Mouse (Mus musculus) hindbrain, embryonic 10.5 days (tissue): Measurements from ENCODE around the gene Pmm1. TPM values are rescaled to one million over a fixed set of nuclear protein-coding genes. Genes with fewer than 3 reads are reported as not detected.
A peak's percentile ranks its signal among the peaks of the same experiment; 100 is the strongest.
"Not testable (repeated sequence)": the region's sequence is repeated elsewhere in the genome, so short reads cannot be mapped to it uniquely, and the experiment has no call there.

Source experiments
- DNase-seq: peaks from one replicate; pipeline ENCODE4 v3.0.0-alpha.2; 2017; ENCODE audit warnings: low spot score
- H3K27ac ChIP-seq: fragments of 300-500 bp; sonication (generic); 2 replicates; pipeline ENCODE4 v1.5.1; 2016; ENCODE audit warnings: mild to moderate bottlenecking, moderate library complexity
- H3K27me3 ChIP-seq: fragments of 300-500 bp; sonication (generic); 2 replicates; pipeline ENCODE4 v1.6.1; 2016; ENCODE audit warnings: mild to moderate bottlenecking; ENCODE audit not compliant: poor library complexity, insufficient read depth, severe bottlenecking
- H3K36me3 ChIP-seq: fragments of 300-500 bp; sonication (generic); 2 replicates; pipeline ENCODE4 v1.6.1; 2016; ENCODE audit warnings: mild to moderate bottlenecking, moderate library complexity
- H3K4me1 ChIP-seq: fragments of 300-500 bp; sonication (generic); replicated peaks from 2 replicates; pipeline ENCODE4 v1.6.1; 2016; ENCODE audit warnings: mild to moderate bottlenecking
- H3K4me3 ChIP-seq: fragments of 300-500 bp; sonication (generic); 2 replicates; pipeline ENCODE4 v1.5.1; 2016; ENCODE audit warnings: mild to moderate bottlenecking, moderate library complexity
- H3K9me3 ChIP-seq: fragments of 300-500 bp; sonication (generic); 2 replicates; pipeline ENCODE4 v1.6.1; 2016; ENCODE audit warnings: mild to moderate bottlenecking, moderate library complexity
- WGBS: fragments of 180-500 bp; shearing (Covaris S2); methylation state at CpG from one replicate; pipeline ENCODE4 v1.1.7; 2016; 5-methylcytosine and 5-hydroxymethylcytosine counted together
- polyA plus RNA-seq: library from polyadenylated mRNA; unstranded; fragments of >200 nt; fragmentation: Nextera tagmentation; extraction: Ambion mirVana; gene quantifications from 2 replicates; pipeline ENCODE4 v1.2.1, GENCODE M21; 2016

Gene Pmm1
- 37.3 and 39.0 TPM in 2 replicates for polyA plus RNA-seq

DNA sequence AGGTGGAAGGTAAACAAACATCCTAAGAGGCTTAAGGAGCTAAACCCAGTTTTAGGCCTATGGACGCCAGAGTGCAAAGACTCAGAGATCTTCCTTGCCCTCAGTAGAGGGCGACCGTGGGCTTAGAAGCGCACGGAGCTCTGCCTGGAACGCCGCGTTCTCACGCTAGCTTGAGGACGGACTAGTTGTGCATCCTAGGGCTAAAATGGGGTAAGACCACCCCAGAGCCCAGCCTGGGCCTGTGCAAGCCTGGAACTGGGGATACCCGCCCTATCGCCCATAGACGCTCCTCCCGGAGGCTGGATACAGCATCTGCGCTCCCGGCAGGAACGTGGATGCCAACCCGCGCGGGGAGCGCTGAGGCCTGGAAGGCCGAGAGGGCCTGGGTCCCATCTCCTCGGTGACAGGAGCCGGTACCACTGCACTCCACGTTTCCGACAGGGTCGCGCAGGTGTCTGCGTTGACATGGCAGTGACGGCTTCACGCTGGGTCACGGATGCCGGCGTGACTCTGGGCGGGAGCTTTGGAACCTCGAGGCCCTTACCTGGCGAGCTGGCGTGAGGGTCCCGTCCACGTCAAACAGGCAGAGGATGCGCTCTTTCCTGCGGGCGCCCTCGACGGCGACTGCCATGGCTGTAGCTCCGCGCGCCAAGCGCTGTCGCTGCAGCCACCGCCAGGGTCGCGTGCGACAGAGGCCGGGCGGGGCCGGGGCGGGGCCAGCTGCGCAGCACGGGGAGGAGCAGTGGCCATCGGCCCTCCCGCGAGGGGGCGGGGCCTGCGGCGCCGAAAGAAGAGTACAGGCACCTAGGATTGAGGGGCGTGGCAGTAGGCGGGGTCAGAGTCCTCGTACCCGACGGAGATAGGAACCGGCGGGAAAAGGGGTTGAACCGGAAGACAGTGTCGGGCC, at the start of gene Pmm1:
Gene Pmm1, minus strand, starts transcription at position 760 of the 907 bp plus-strand sequence.
- Histone ChIP-seq H3K27ac (peak within 1 kb of the TSS; percentile 92), H3K9me3 (no peaks in the 10 kb centered on the region), H3K36me3 (peaks cover 11% of the 10 kb centered on the region; the same call in 1 of the 2 replicates), H3K4me1 (peaks cover 24% of the 10 kb centered on the region), H3K27me3 (no peaks in the 10 kb centered on the region), H3K4me3 (peak within 1 kb of the TSS; percentile 73)
- WGBS: under 1% methylated on average over 77 of the region's 77 CpGs
- DNase-seq: peak; percentile 99

DNA sequence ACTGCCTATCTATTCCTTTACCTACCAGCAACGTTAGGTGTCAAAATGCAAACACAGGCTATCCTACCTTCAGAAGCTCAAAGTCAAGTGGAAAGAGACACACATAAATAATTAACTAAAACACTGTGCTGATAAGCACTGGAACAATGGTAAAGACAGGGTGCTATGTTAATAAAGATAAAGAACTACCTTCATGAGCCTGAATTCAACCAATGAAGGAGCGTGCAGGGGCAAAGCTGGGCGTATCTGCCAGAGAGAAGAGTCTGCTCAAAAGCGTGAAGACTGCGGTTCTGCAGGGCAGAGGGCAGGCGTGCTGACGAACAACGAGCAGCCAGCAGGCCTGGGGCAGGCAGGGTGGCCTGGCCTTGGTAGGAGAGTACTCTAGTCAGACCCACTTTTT, 43.5 kb upstream of the Pmm1 start:
- H3K9me3 ChIP-seq: no peaks in the 10 kb centered on the region
- H3K27me3 ChIP-seq: no peaks in the 10 kb centered on the region
- WGBS: 93% methylated on average over 8 of the region's 8 CpGs
- no peak for DNase-seq
- H3K27ac ChIP-seq: no peak overlapping the region
- H3K4me1 ChIP-seq: no peaks in the 10 kb centered on the region
- H3K4me3 ChIP-seq: no peak overlapping the region
- peaks cover 50% of the 10 kb centered on the region for H3K36me3 ChIP-seq

DNA sequence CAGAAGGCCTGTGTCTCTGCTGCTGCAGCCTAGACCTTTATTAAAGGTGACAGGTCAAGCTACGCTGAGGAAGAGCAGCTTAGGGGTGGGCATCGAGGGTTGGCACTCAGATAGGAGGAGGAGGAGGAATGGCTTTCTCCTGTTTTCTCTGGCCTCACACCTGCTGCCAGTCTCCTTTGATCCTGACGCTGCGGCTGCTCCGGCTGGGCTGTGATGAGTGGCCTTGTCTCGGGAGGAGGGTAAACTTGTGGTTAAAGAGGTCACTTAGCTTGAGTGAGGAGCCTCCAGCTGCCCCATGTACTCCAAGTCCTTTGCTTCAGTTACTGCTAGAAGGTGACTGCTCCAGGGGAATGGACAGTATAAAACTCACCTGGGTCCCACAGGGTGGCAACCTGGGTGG, 33.3 kb upstream of the Pmm1 start:
- DNase-seq: no peak
- Histone ChIP-seq H3K4me3 (no peak overlapping the region), H3K9me3 (no peaks in the 10 kb centered on the region), H3K27ac (no peak overlapping the region), H3K27me3 (no peaks in the 10 kb centered on the region), H3K4me1 (peaks cover 6% of the 10 kb centered on the region; the same call in 1 of the 2 replicates), H3K36me3 (peaks cover 66% of the 10 kb centered on the region)
- WGBS: 87% methylated on average over 6 of the region's 6 CpGs

DNA sequence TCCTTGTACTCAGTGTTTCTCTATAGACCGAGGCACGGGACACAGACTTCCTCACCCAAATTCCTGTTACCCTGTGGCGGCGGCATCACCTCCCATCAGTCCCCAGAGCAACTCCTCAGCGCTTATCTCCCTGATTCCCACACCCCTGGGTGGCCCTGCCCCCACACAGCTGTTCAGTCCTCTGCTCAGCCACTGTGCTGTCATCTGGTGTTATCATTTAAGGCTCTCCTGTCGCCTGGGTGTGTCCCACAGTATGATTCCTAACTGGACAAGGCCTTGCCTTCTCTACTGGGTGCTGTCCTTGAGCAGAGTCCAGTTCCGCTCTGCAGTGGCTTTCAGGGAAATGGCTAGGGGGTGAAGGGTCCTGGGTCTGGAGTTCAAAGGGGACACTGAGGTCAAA, 29.8 kb upstream of the Pmm1 start:
- Histone ChIP-seq H3K9me3 (no peaks in the 10 kb centered on the region), H3K27me3 (no peaks in the 10 kb centered on the region), H3K4me3 (no peak overlapping the region), H3K27ac (no peak overlapping the region), H3K36me3 (peaks cover 31% of the 10 kb centered on the region), H3K4me1 (peaks cover 11% of the 10 kb centered on the region)
- 53% methylated on average over 7 of the region's 7 CpGs for WGBS
- no peak for DNase-seq

DNA sequence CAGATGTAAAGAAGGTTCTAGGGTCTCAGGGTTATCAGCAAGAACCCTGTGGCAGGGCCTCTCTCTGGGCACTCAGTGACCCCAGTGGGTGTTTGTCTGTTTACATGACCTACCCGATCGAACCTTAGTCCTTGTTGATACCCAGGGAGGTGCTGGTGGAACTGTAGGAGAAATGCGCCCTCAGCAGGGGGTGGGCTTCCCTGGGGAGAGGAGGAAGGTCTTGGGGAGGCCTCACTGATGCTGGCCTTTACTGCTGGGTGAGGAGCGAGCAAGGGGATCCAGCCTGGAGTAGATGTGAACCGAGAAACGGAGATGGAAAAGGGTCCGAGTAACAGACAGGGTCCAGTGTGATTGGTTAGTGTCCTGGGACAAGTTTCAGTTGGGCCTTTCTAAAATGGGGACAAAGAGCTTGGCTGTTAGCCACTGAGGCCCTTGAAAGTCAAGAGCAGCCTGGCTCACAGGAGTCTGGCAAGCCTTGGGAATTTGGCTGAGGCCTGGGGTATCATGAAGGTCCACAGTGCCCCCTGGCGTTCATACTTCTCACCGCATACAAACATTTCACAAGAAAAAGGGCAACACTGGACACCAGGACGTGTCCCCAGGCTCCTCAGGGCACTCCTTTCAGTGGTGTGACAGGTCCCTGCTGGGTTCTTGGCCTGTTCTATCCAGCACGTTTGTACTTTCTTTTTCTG, 28.8 kb upstream of the Pmm1 start:
- WGBS: 44% methylated on average over 11 of the region's 11 CpGs
- DNase-seq: peak; percentile 87
- Histone ChIP-seq H3K4me1 (peaks cover 21% of the 10 kb centered on the region), H3K4me3 (no peak overlapping the region), H3K36me3 (peaks cover 21% of the 10 kb centered on the region), H3K27me3 (no peaks in the 10 kb centered on the region), H3K9me3 (no peaks in the 10 kb centered on the region), H3K27ac (0 out of 2 replicates have a peak overlapping the region, but pooled peaks have one; percentile 3)

DNA sequence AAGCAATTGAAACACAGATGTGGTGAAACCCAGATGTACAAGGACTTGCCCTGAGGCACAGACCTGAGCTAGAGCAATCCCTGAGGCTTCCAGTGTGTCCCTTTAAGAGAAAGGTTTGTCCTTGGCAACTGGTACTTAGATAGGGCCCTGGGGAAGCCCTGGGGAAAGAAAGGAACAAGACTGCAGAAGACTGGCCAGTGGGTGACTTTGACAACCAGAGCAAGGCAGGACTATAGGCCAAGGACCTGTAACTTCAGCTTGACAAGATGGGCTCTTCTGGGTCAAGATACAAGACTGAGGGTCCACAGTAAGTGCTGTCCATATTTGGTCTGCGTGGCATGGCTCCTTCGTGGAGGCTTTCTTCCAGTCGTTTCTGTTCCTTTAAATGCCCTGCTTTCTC, 26.9 kb upstream of the Pmm1 start, which contains the start of gene Xrcc6:
Gene Xrcc6, plus strand, starts transcription at position 190 of the 400 bp plus-strand sequence.
- Histone ChIP-seq H3K4me3 (no peak within 1 kb of the TSS), H3K27ac (peak within 1 kb of the TSS; percentile 8; the same call in 1 of the 2 replicates), H3K36me3 (peaks cover 2% of the 10 kb centered on the region; the same call in 1 of the 2 replicates), H3K4me1 (peaks cover 21% of the 10 kb centered on the region), H3K9me3 (no peaks in the 10 kb centered on the region), H3K27me3 (no peaks in the 10 kb centered on the region)
- DNase-seq: no peak
- 86% methylated on average over 3 of the region's 3 CpGs for WGBS

DNA sequence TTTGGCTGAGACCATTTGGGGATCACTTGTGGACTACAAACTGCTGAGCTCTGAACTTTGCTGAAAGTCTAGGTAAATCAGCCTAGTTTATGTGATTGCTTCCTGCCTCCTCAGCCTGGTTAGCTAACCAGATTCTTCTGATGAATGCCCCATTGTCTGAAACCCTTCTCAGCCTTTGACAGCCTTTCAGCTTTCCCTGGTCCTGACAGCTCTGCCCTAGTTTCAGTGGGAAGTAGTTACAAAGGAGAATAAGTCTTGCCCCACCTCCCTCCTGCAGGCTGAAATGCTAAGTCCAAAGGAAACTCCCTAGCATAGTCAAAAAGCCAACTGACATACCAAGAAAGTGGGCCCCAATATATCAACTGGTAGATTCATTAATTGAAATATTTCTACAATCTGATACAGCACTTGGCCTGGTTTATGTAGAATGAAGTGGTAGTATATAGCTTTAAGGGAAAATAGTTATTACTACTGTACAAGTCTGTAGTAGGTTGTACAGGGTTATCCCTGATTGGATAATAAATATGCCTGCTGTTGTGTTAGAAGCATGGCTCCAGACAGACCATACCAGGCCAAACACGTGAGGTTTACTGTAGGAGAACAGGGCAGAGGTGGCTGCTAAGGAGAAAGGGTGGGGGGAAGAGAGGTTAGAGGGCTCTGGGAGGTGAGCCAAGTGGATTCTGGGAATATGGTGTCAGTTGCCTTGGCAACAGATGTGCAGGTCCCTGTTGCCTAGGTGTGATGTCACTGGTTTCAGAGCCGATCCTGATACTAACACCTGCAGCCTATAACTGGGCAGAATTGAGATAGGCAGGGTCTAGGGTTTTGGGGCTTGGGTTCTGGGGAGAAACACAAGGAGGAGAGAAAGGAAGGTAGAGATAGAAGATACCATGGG, 24.8 kb upstream of the Pmm1 start:
- Histone ChIP-seq H3K4me1 (peaks cover 18% of the 10 kb centered on the region), H3K4me3 (no peak overlapping the region), H3K27ac (peak overlapping the region; percentile 64; the same call in 1 of the 2 replicates), H3K36me3 (no peaks in the 10 kb centered on the region), H3K9me3 (no peaks in the 10 kb centered on the region; the same call in 1 of the 2 replicates), H3K27me3 (no peaks in the 10 kb centered on the region)
- 70% methylated on average over 2 of the region's 2 CpGs for WGBS
- DNase-seq: peak; percentile 29

DNA sequence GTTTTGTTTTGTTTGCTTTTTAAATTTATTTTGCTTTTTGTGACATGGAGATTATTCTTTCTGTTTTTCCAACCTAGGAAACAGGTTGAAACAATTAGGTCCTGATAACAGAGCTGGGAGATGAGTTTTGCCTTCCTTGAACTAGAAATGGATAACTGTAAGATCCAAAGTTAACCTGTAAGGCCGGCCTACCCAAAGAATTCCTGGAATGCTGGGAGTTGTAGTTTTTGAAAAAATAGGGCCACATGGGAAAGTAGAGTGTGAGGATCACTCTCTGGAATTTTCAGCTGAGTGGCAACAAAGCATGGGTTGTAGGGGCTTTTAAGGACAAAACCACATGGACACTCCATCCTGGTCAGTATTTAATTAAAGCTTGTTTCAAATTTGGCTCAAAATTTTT, 21.4 kb upstream of the Pmm1 start:
- H3K4me3 ChIP-seq: no peak overlapping the region
- no peaks in the 10 kb centered on the region; the same call in 1 of the 2 replicates for H3K9me3 ChIP-seq
- no peak for DNase-seq
- H3K4me1 ChIP-seq: peaks cover 15% of the 10 kb centered on the region
- H3K36me3 ChIP-seq: no peaks in the 10 kb centered on the region
- 54% methylated on average over 1 of the region's 1 CpGs for WGBS
- no peaks in the 10 kb centered on the region for H3K27me3 ChIP-seq
- no peak overlapping the region for H3K27ac ChIP-seq

DNA sequence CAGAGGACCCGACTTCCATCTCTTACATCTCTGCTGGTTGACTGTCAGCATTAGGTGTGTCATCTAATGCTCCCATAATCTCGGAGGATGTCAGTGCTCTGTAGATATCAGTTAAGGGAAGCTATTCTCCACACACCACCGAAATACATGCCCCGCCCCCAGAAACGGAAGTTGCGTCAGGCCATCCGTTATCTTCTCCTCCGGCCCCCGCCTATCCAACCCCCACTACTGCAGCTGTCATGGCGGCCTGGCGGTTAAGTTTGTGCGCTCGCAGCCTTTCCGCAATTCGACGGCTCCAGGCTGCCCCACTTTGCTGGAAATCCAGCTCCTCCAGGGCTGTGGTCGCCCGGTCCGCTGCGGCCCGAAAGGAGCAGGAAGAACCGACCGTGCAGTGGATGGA, 19.6 kb upstream of the Pmm1 start, which contains the start of gene 1700029P11Rik:
Gene 1700029P11Rik, plus strand, starts transcription at position 220 of the 400 bp plus-strand sequence.
- Histone ChIP-seq H3K4me1 (peaks cover 7% of the 10 kb centered on the region), H3K4me3 (no peak within 1 kb of the TSS), H3K36me3 (no peaks in the 10 kb centered on the region), H3K27ac (no peak within 1 kb of the TSS), H3K27me3 (no peaks in the 10 kb centered on the region), H3K9me3 (peaks cover 2% of the 10 kb centered on the region)
- no peak for DNase-seq
- WGBS: 95% methylated on average over 23 of the region's 23 CpGs

DNA sequence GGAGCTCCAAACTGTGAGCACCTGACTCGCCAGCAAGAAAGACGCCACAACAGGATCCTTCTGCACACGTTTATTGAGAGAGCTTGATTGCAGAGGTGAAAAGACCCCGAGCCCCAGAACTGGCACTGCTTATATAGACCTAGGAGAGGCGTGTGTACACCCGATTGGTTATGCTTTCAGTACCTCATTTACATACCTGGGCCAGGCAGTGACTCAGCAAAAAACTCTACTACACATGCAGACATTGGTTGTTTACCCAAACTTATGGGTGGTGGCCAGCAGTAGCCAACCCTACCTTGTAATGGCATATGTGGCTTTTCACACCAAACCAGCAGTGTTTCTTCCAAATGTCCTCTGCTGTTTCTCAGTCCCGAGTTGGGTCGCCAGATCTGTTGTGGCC, 14.4 kb upstream of the Pmm1 start:
- not testable (repeated sequence) for H3K27me3 ChIP-seq, DNase-seq, H3K4me3 ChIP-seq, H3K4me1 ChIP-seq, H3K27ac ChIP-seq, H3K36me3 ChIP-seq
- WGBS: 89% methylated on average over 8 of the region's 8 CpGs
- H3K9me3 ChIP-seq: peaks cover 22% of the 10 kb centered on the region

DNA sequence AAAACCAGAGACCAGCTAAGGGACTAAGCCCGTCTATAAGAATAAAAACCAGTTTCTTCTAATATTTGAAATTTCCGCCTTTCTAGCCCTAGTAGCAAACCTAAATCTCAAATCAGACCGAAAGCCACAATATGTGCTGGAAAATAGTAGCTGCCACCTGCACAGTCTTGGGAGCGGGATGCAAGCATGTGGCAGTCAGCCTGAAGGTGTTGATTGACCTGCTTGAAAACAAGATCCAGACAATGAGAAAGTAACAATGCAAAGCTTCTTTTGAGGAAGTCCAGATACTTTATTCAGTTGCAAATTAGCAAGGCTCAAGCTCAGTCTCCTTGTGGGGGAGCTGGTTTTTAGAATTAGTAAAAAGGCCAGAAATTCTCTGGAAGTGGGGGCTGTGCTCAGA, 9.8 kb upstream of the Pmm1 start:
- Histone ChIP-seq H3K4me1 (peaks cover 11% of the 10 kb centered on the region; the same call in 1 of the 2 replicates), H3K9me3 (peaks cover 29% of the 10 kb centered on the region)
- H3K27me3 ChIP-seq, H3K4me3 ChIP-seq, DNase-seq, H3K36me3 ChIP-seq, H3K27ac ChIP-seq: not testable (repeated sequence)
- WGBS: 91% methylated on average over 4 of the region's 4 CpGs

DNA sequence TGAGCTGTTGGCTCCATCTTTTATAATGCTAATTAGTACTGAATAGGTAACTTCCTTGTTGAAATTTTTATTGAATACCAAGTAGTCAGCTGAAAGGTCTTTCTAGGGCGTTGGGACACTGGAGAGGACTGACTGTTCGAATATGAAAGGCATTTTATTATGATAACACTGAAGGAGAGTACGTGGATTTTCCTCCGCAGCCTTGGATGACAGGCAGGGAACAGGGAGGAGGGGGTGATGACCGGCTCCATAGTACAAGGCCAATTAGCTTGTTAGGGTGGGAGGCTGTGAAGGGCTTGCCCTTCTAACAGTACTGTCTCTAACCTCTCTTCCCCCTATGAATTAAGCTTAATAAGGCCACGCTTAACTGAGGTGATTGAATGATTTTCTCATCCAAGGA, 8.9 kb upstream of the Pmm1 start:
- WGBS: 82% methylated on average over 6 of the region's 6 CpGs
- not testable (repeated sequence) for H3K27ac ChIP-seq, DNase-seq, H3K4me3 ChIP-seq, H3K36me3 ChIP-seq, H3K27me3 ChIP-seq
- H3K4me1 ChIP-seq: peaks cover 14% of the 10 kb centered on the region; the same call in 1 of the 2 replicates
- H3K9me3 ChIP-seq: peaks cover 22% of the 10 kb centered on the region
